Mouse (Mus musculus) forebrain, embryonic 14.5 days (tissue): ENCODE measurements around the gene Mt1. TPM values are rescaled to one million over a fixed set of nuclear protein-coding genes. Genes with fewer than 3 reads are reported as not detected.
A peak's percentile ranks its signal among the peaks of the same experiment; 100 is the strongest.

Source experiments
- ATAC-seq: fragments of 200-750 bp; cut with Nextera tagmentation; 2 replicates; pipeline ENCODE4 v1.8.0; 2017; ENCODE audit warnings: mild to moderate bottlenecking, moderate library complexity
- DNase-seq: peaks from one replicate; pipeline ENCODE4 v3.0.0-alpha.2; 2015; ENCODE audit warnings: low spot score
- H3K27ac ChIP-seq: fragments of 300-500 bp; sonication (generic); 2 replicates; pipeline ENCODE4 v1.5.1; 2014; ENCODE audit warnings: low read depth, mild to moderate bottlenecking, control low read depth, low read length, moderate library complexity
- H3K27me3 ChIP-seq: fragments of 300-500 bp; sonication (generic); replicated peaks from 2 replicates; pipeline ENCODE4 v1.6.1; 2014; ENCODE audit warnings: low read length, control low read depth, mixed read lengths; ENCODE audit not compliant: control insufficient read depth, insufficient read depth
- H3K36me3 ChIP-seq: fragments of 300-500 bp; sonication (generic); 2 replicates; pipeline ENCODE4 v1.6.1; 2014; ENCODE audit warnings: low read length, control low read depth; ENCODE audit not compliant: control insufficient read depth, insufficient read depth
- H3K4me1 ChIP-seq: fragments of 300-500 bp; sonication (generic); 2 replicates; pipeline ENCODE4 v1.6.1; 2014; ENCODE audit warnings: antibody characterized with exemption, low read length, control low read depth; ENCODE audit not compliant: control insufficient read depth, insufficient read depth
- H3K4me2 ChIP-seq: fragments of 300-500 bp; sonication (generic); 2 replicates; pipeline ENCODE4 v1.6.1; 2014; ENCODE audit warnings: mild to moderate bottlenecking, control low read depth, low read length
- H3K4me3 ChIP-seq: fragments of 300-500 bp; sonication (generic); 2 replicates; pipeline ENCODE4 v1.5.1; 2014; ENCODE audit warnings: low read depth, low read length, control low read depth
- H3K9ac ChIP-seq: fragments of 300-500 bp; sonication (generic); 2 replicates; pipeline ENCODE4 v1.6.1; 2014; ENCODE audit warnings: mild to moderate bottlenecking, low read length, control low read depth, moderate library complexity
- H3K9me3 ChIP-seq: fragments of 300-500 bp; sonication (generic); replicated peaks from 2 replicates; pipeline ENCODE4 v1.6.1; 2016; ENCODE audit warnings: low read length, control low read depth, mixed read lengths; ENCODE audit not compliant: control insufficient read depth
- WGBS: fragments of 180-500 bp; shearing (Covaris S2); extraction: QIAGEN DNeasy Blood & Tissue Kit; methylation state at CpG from one replicate; pipeline ENCODE4 v1.1.7; 2014; 5-methylcytosine and 5-hydroxymethylcytosine counted together
- polyA plus RNA-seq: library from polyadenylated mRNA; unstranded; fragments of >200 nt; fragmentation: Nextera tagmentation; extraction: Ambion mirVana; gene quantifications from 2 replicates; pipeline ENCODE4 v1.2.1, GENCODE M21; 2014

Mt1 gene
- polyA plus RNA-seq, 1 experiment from 2014 or later, result 110 TPM

DNA sequence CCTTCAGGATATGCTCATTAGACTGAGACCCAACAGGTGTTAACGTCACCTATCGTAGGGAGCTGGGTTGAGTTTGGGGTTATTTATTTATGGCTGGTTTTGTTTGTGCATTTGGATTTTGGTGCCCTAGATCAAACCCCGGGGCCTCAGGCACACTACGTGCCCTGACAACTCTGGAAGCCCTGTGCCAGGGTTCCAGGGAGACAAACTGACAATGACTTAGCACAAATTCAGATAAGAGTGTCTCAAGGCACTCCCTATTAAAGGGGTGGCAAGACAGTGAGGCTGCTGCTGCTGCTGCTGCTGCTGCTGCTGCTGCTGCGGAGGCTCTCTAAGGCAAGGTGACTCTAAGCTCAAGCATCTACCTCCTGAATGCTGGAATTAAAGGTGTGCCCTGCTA is 9.3 kb upstream of the Mt1 start:
- DNase-seq (no peak), ATAC-seq (no peak)
- peaks cover 15% of the 10 kb centered on the region for H3K4me1 ChIP-seq
- peaks cover 29% of the 10 kb centered on the region for H3K27me3 ChIP-seq
- no peaks in the 10 kb centered on the region for H3K36me3 ChIP-seq
- no peaks in the 10 kb centered on the region for H3K9me3 ChIP-seq
- H3K4me3 ChIP-seq, result no peak overlapping the region
- H3K4me2 ChIP-seq, result no peak overlapping the region
- H3K27ac ChIP-seq, result no peak overlapping the region
- H3K9ac ChIP-seq, result no peak overlapping the region
- 92% methylated on average over 5 of the region's 5 CpGs for WGBS

DNA sequence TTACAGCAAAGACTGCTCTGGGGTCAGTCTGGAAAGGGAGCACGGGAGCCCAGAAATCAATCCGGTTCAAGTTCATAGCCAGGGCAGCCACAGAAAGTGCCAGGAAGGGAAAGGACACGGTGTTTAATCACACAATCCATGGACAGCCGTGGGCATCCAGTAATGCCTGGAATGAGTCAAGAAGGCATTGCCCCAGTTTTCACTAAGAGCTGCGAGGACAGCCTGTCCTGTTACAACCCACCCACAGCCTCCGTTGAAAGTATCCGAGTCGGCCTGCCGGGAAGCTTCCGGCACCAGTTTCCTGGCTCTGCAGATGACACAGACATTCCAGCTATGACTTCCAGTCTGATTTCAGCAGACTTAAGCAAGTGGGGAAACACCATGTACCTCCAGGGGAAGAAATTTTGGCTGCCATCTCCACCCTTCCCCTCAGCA is 7.5 kb upstream of the Mt1 start:
- Histone ChIP-seq H3K36me3 (no peaks in the 10 kb centered on the region), H3K4me1 (peaks cover 15% of the 10 kb centered on the region), H3K27me3 (peaks cover 34% of the 10 kb centered on the region), H3K9me3 (no peaks in the 10 kb centered on the region), H3K4me3 (no peak overlapping the region), H3K4me2 (peak overlapping the region; percentile 97; the same call in 1 of the 2 replicates), H3K9ac (no peak overlapping the region), H3K27ac (no peak overlapping the region)
- WGBS, result 59% methylated on average over 10 of the region's 10 CpGs
- ATAC-seq (no peak), DNase-seq (no peak)

DNA sequence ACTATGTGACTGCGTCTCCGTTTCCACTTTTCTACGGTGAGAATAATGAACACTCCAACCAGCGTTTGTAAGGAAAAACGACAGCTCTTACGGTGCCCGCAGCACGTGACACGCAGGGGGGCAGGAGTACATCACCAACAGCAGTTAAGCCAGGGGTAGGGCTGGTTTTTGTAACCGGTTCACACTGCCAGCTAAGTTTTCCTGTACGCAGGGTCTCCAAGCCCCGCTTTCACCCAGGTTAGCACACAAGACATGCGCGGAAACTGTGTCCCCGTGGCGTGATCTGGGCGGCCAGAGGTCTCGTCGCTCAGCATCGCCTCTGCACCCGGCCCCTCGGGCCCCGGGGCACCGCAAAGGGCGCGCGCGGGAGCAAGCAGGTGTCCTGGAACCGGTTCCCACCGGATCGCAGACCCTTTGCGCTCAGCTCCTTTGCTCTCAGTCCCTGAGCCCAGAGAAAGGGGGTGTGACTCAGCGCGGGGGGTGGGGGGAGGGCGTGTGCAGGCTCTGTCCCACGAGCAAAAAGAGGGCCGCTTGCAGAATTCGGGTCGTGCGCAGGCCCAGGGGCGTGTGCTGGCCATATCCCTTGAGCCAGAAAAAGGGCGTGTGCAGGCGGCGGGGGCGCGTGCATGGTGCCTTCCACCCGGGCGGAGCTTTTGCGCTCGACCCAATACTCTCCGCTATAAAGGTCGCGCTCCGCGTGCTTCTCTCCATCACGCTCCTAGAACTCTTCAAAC is 6.6 kb upstream of the Mt1 start, which contains the start of gene Mt2:
Mt2 (plus strand) TSS at position 590 of the 734 bp plus-strand sequence.
- H3K36me3 ChIP-seq, result no peaks in the 10 kb centered on the region
- H3K4me2 ChIP-seq, result peak within 1 kb of the TSS; percentile 97
- peaks cover 15% of the 10 kb centered on the region for H3K4me1 ChIP-seq
- WGBS, result under 1% methylated on average over 52 of the region's 56 CpGs
- DNase-seq, result peak; percentile 56
- H3K27me3 ChIP-seq, result peaks cover 34% of the 10 kb centered on the region
- peak; percentile 74 for ATAC-seq
- peak within 1 kb of the TSS; percentile 59 for H3K9ac ChIP-seq
- no peak within 1 kb of the TSS; the same call in 1 of the 2 replicates for H3K27ac ChIP-seq
- no peaks in the 10 kb centered on the region for H3K9me3 ChIP-seq
- H3K4me3 ChIP-seq, result peak within 1 kb of the TSS; percentile 47

DNA sequence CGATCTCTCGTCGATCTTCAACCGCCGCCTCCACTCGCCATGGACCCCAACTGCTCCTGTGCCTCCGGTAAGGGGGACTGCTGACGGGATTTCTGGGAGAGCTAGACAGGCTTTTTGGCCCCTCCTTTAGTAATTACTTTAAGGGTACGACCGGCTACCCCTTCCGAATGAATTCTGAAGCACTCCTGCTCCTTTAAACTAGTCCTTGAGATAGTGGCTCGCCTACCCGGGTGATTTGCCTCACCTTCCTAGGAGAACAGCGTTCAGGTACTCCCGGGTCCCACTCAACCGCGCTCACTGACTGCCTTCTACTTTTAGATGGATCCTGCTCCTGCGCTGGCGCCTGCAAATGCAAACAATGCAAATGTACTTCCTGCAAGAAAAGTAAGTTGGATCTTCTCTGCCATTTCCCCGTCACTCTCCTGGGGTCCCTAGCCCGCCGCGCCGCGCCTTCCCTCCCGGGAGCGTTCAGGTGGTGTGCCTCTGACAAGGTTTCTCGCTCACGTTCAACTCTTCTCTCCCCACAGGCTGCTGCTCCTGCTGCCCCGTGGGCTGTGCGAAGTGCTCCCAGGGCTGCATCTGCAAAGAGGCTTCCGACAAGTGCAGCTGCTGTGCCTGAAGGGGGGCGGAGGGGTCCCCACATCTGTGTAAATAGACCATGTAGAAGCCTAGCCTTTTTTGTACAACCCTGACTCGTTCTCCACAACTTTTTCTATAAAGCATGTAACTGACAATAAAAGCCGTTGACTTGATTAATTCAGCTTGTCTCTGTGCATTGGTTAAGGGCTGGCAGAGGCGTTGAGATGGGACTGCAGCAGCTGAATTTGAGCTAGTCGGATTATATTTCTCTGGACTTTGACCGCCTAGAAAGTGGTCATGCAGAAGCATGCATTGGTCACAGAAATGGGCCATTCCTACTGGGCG is 5.8 kb upstream of the Mt1 start:
- peaks cover 34% of the 10 kb centered on the region for H3K27me3 ChIP-seq
- peak; percentile 38 for DNase-seq
- 3% methylated on average over 39 of the region's 39 CpGs for WGBS
- peak overlapping the region; percentile 59 for H3K9ac ChIP-seq
- peak; percentile 62; the same call in 1 of the 2 replicates for ATAC-seq
- H3K4me3 ChIP-seq, result peak overlapping the region; percentile 47
- no peak overlapping the region for H3K27ac ChIP-seq
- H3K4me1 ChIP-seq, result peaks cover 15% of the 10 kb centered on the region
- H3K36me3 ChIP-seq, result no peaks in the 10 kb centered on the region
- H3K9me3 ChIP-seq, result no peaks in the 10 kb centered on the region
- peak overlapping the region; percentile 97 for H3K4me2 ChIP-seq

DNA sequence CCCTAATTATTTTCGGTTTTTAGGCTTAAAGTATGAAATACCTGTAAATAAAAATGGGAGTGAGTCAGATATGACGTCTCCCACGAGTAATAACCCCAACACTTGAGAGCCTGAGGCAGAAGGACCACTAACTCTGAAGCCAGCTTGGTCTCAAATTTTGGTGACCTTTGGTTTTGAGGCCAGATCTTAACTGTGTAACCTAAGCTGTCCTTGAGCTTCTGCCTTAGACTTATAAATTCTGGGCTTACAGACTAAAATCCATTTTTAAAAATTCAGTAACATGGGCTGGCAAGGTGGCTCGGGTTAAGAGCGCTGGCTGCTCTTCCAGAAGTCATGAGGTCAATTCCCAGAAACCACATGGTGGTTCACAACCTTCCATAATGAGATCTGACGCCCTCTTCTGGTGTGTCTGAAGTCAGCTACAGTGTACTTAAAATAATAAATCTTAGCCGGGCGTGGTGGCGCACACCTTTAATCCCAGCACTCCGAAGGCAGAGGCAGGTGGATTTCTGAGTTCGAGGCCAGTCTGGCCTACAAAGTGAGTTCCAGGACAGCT is 5.0 kb upstream of the Mt1 start:
- Histone ChIP-seq H3K9ac (no peak overlapping the region), H3K27ac (no peak overlapping the region), H3K4me1 (peaks cover 15% of the 10 kb centered on the region), H3K9me3 (no peaks in the 10 kb centered on the region), H3K4me2 (no peak overlapping the region), H3K36me3 (no peaks in the 10 kb centered on the region), H3K27me3 (peaks cover 40% of the 10 kb centered on the region), H3K4me3 (no peak overlapping the region)
- 56% methylated on average over 11 of the region's 11 CpGs for WGBS
- ATAC-seq, result no peak
- no peak for DNase-seq

DNA sequence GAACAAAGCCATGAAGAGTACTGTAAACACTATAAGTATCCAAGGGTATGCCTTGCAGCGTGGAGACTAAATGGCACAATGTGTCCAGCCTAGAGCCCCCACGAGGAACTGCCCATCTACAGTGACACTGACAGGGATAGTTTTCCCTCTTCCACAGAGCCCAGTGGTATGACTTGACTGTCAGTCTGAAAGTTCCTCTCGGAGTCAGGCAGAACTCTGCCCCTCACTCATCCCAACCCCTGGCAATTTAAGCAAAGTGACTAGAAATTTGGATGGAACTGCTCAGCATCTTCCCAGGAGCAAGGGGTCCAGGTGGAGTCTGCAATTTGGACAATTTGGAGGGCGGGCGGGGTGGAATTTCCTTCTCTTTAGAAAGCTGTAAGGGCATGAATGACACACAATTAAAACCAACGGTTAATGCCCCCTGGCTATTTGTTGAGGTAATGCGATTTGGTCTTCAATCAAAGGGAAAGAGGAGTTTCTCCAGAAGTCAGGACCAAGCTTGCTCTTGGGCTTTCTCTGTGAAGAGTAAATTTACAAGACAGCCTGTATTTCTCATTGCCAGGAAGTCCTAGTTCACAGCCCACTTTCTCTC is 4.2 kb upstream of the Mt1 start:
- Histone ChIP-seq H3K9me3 (no peaks in the 10 kb centered on the region), H3K4me1 (peaks cover 20% of the 10 kb centered on the region), H3K4me2 (no peak overlapping the region), H3K9ac (no peak overlapping the region), H3K27ac (no peak overlapping the region), H3K27me3 (peaks cover 42% of the 10 kb centered on the region), H3K4me3 (no peak overlapping the region), H3K36me3 (no peaks in the 10 kb centered on the region)
- DNase-seq (peak; percentile 24), ATAC-seq (no peak)
- 22% methylated on average over 7 of the region's 7 CpGs for WGBS

DNA sequence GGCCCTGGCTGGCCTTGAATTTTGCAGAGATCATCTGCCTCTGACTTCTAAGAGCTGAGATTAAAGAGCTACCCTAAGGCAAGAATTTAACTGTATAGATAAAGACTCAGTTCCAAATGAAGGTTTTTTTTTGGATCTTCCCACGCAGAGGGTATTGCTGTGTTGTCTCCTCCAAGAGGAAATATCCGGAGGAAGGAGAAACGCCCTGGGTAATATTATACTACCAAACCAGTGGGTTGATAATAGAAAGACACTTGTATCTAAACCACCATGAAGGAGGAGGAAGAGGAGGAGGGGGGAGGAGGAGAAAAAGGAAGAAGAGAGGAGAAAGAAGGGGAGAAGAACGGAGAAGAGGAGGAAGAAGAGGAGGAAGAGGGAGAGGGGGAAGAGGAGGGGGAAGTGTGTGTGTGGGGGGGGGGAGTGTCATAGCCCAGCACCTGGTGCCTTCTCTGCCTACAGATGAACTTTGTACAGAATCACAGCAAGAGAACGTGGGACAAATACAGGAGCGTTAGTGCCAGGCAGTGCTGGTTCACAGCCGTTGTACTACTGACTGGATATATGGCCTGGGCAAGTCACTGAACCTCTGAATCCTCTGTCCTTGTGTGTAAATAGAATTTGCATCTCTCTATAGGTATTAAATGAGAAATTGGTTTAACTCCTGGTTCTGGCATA is 1.0 kb upstream of the Mt1 start:
- 66% methylated on average over 7 of the region's 7 CpGs for WGBS
- Histone ChIP-seq H3K9me3 (no peaks in the 10 kb centered on the region), H3K9ac (no peak overlapping the region), H3K36me3 (no peaks in the 10 kb centered on the region), H3K27me3 (peaks cover 38% of the 10 kb centered on the region), H3K4me1 (peaks cover 13% of the 10 kb centered on the region), H3K4me2 (no peak overlapping the region), H3K4me3 (no peak overlapping the region), H3K27ac (no peak overlapping the region)
- no peak for DNase-seq
- ATAC-seq, result no peak
